Mouse (Mus musculus) stomach, embryonic 16.5 days (tissue): ENCODE results near the gene Agap2. TPM values are rescaled to one million over a fixed set of nuclear protein-coding genes. Genes with fewer than 3 reads are reported as not detected.
A peak's percentile ranks its signal among the peaks of the same experiment; 100 is the strongest.

Experiments
- ATAC-seq: fragments of 200-750 bp; cut with Nextera tagmentation; 2 replicates; pipeline ENCODE4 v1.8.0; 2017; ENCODE audit warnings: moderate number of reproducible peaks, moderate TSS enrichment; ENCODE audit not compliant: insufficient read depth, low FRiP score
- H3K27ac ChIP-seq: fragments of 300-500 bp; sonication (generic); 2 replicates; pipeline ENCODE4 v1.5.1; 2014; ENCODE audit warnings: low read length
- H3K27me3 ChIP-seq: fragments of 300-500 bp; sonication (generic); 2 replicates; pipeline ENCODE4 v1.6.1; 2014; ENCODE audit warnings: low read length, control low read depth, mixed read lengths; ENCODE audit not compliant: control insufficient read depth, insufficient read depth
- H3K36me3 ChIP-seq: fragments of 300-500 bp; sonication (generic); 2 replicates; pipeline ENCODE4 v1.6.1; 2014; ENCODE audit warnings: low read length; ENCODE audit not compliant: control insufficient read depth, insufficient read depth
- H3K4me1 ChIP-seq: fragments of 300-500 bp; sonication (generic); 2 replicates; pipeline ENCODE4 v1.6.1; 2014; ENCODE audit warnings: low read length, control low read depth, mixed read lengths; ENCODE audit not compliant: control insufficient read depth, insufficient read depth
- H3K4me2 ChIP-seq: fragments of 300-500 bp; sonication (generic); 2 replicates; pipeline ENCODE4 v1.6.1; 2014; ENCODE audit warnings: low read depth, low read length, mixed read lengths
- H3K4me3 ChIP-seq: fragments of 300-500 bp; sonication (generic); replicated peaks from 2 replicates; pipeline ENCODE4 v1.5.1; 2014; ENCODE audit warnings: mild to moderate bottlenecking, low read length
- H3K9ac ChIP-seq: fragments of 300-500 bp; sonication (generic); 2 replicates; pipeline ENCODE4 v1.6.1; 2014; ENCODE audit warnings: low read length
- H3K9me3 ChIP-seq: fragments of 300-500 bp; sonication (generic); replicated peaks from 2 replicates; pipeline ENCODE4 v1.6.1; 2016; ENCODE audit warnings: low read length, control low read depth; ENCODE audit not compliant: control insufficient read depth
- WGBS: fragments of 180-500 bp; shearing (Covaris S2); extraction: QIAGEN DNeasy Blood & Tissue Kit; methylation state at CpG from one replicate; pipeline ENCODE4 v1.1.7; 2014; 5-methylcytosine and 5-hydroxymethylcytosine counted together
- polyA plus RNA-seq: library from polyadenylated mRNA; unstranded; fragments of >200 nt; fragmentation: Nextera tagmentation; extraction: Ambion mirVana; gene quantifications from 2 replicates; pipeline ENCODE4 v1.2.1, GENCODE M21; 2015

The Agap2 gene
- polyA plus RNA-seq, 1 experiment from 2014 or later, result 0.62 TPM

DNA sequence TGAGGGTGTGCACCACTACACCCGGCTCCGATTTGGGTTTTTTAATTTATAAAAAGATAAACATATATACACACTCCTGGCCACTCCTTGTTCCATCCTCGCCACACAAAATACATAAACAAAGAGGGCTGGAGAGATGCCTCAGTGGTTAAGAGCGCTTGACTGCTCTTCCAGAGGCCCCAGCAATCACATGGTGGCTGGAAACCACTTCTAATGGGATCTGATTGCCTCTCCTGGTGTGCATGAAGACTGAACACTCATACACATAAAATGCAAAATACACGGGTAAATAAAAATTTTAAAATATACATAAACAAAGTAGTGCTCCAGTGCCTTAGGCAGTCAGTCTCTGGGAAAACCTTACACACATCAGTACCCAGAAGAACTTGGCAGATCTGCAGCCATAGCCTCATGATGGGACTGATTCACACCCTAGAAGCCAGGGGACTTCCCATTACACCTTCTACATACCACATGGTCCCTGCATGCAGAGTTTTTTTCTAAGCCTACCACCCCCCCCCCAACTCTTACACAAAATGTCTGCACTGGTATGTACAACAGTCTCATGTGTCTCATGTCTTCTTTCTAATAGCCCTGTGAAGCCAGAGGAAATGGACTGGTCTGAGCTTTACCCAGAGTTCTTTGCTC is 32.5 kb upstream of the Agap2 start:
- Histone ChIP-seq H3K36me3 (0 out of 2 replicates have a peak, but pooled peaks cover 2% of the 10 kb centered on the region), H3K4me2 (peak overlapping the region; percentile 98), H3K4me1 (peaks cover 7% of the 10 kb centered on the region; the same call in 1 of the 2 replicates), H3K27me3 (peaks cover 2% of the 10 kb centered on the region), H3K4me3 (peak overlapping the region; percentile 92), H3K27ac (no peak overlapping the region), H3K9ac (peak overlapping the region; percentile 85), H3K9me3 (no peaks in the 10 kb centered on the region)
- ATAC-seq, result no peak
- WGBS, result 15% methylated on average over 5 of the region's 5 CpGs

DNA sequence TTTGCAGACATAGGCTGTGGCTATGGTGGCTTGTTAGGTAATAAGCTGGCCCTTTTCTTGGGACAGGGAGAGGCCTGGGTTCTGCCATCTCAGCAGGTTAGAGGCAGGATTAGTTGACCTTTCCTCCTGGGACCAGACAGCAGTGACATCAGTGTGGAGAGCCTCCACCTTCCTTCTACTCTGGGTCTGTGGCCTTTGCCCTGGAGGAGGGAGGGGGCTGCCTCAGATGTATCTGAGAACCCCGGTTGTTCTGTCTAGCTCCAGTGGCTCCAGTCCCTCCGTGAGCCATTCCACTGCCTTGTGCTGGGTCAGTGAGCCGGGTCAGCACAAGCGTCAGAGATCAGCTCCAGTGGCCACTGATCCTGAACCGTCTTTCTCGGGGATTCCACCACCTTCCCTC is 31.9 kb upstream of the Agap2 start:
- Histone ChIP-seq H3K36me3 (0 out of 2 replicates have a peak, but pooled peaks cover 2% of the 10 kb centered on the region), H3K9me3 (no peaks in the 10 kb centered on the region), H3K27ac (no peak overlapping the region), H3K9ac (no peak overlapping the region), H3K4me3 (no peak overlapping the region), H3K4me2 (no peak overlapping the region), H3K4me1 (peaks cover 7% of the 10 kb centered on the region; the same call in 1 of the 2 replicates), H3K27me3 (peaks cover 8% of the 10 kb centered on the region)
- WGBS, result 88% methylated on average over 6 of the region's 6 CpGs
- ATAC-seq, result no peak

DNA sequence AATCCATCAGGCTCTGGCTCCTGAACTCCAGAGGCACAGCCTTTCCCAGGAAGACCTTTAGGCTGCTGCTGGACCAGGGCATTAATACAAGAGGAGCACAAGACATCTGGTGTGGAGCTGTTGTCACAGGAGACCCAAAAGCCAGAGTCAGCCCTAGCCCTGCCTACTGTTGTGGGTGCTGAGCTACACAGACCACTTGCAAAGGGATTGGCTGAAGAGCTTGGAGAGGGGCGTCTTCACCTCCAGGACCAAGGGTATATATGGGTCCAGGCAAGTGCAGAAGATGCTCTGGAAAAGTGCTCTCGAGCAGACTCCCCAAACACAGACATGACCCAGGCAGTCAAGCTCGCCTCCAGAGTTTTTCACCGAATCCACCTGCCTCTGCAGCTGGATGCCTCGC is 27.1 kb upstream of the Agap2 start, which contains the start of gene Cyp27b1:
TSS of gene Cyp27b1 (plus strand) at position 297 of the 400 bp plus-strand sequence.
- Histone ChIP-seq H3K4me2 (peak within 1 kb of the TSS; percentile 51), H3K36me3 (0 out of 2 replicates have a peak, but pooled peaks cover 2% of the 10 kb centered on the region), H3K9me3 (no peaks in the 10 kb centered on the region), H3K27me3 (peaks cover 45% of the 10 kb centered on the region), H3K4me1 (peaks cover 12% of the 10 kb centered on the region), H3K9ac (peak within 1 kb of the TSS; percentile 43), H3K27ac (no peak within 1 kb of the TSS), H3K4me3 (peak within 1 kb of the TSS; percentile 31)
- WGBS, result 30% methylated on average over 5 of the region's 5 CpGs
- ATAC-seq, result no peak

DNA sequence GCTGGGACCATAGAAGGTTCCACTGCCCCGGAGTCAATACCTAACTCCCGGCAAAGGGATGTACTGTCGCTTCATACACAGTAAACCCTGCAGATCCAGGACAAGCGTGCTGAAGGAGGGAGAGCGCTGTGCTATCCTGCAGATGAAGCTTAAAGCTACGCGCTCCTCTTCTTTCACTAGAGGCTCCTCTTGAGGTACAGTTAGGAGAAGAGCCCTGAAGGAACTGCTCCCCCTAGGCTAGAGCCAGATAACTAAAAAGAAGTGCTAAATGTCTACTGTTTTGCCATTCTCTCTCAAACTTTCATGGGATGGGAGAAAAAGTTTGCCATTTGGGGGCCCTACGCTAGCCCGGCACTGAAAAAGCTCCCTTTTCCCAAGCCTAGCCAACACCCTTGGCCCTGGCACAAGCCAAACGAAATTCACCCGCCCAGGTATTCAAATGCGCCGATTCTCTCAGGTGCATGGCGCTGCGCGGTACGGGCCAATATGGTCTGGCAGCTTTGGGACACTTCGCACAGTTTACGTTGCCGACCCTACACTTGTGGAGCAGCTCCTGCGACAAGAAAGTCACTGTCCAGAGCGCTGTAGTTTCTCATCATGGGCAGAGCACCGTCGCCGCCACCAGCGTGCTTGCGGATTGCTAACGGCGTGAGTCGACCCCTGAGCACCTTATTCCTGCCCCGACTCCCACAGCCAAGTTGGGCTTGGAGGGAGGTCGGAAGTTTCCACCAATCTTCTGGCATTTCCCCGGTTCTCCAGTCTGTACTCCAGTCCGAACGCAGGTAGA is 26.3 kb upstream of the Agap2 start:
- H3K4me1 ChIP-seq, result peaks cover 11% of the 10 kb centered on the region
- peak overlapping the region; percentile 31 for H3K4me3 ChIP-seq
- H3K36me3 ChIP-seq, result 0 out of 2 replicates have a peak, but pooled peaks cover 2% of the 10 kb centered on the region
- no peak for ATAC-seq
- H3K4me2 ChIP-seq, result peak overlapping the region; percentile 51
- no peak overlapping the region for H3K27ac ChIP-seq
- peak overlapping the region; percentile 43 for H3K9ac ChIP-seq
- peaks cover 45% of the 10 kb centered on the region for H3K27me3 ChIP-seq
- 5% methylated on average over 35 of the region's 35 CpGs for WGBS
- H3K9me3 ChIP-seq, result no peaks in the 10 kb centered on the region

DNA sequence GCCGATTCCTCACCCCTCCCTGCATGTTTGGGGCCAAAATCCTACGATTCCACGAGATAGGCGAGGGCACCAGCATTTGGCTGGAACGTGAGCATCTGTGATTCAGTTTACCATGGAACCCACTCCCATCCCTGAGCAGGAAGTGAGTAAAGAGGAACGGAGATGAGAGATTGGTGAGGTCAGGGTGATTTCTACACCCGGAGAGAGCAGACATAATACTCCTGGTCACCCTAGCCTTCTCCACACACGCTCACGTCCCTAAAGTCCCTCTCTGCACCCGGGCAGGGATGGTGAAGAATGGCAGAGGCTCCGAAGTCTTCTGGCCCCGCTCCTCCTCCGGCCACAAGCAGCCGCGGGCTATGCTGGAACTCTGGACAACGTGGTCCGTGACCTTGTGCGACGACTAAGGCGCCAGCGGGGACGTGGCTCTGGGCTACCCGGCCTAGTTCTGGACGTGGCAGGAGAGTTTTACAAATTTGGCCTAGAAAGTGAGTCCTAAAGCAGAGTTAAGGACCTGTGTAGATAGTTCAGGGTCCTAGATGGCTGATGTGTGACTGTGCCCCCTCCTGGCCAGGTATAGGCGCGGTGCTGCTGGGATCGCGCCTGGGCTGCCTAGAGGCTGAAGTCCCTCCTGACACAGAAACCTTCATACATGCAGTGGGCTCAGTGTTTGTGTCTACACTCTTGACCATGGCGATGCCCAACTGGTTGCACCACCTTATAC is 25.5 kb upstream of the Agap2 start:
- ATAC-seq, result peak; percentile 51; the same call in 1 of the 2 replicates
- WGBS, result 3% methylated on average over 29 of the region's 29 CpGs
- peak overlapping the region; percentile 31 for H3K4me3 ChIP-seq
- peaks cover 11% of the 10 kb centered on the region for H3K4me1 ChIP-seq
- no peak overlapping the region for H3K27ac ChIP-seq
- H3K36me3 ChIP-seq, result 0 out of 2 replicates have a peak, but pooled peaks cover 2% of the 10 kb centered on the region
- peaks cover 45% of the 10 kb centered on the region for H3K27me3 ChIP-seq
- H3K9ac ChIP-seq, result peak overlapping the region; percentile 43
- peak overlapping the region; percentile 51 for H3K4me2 ChIP-seq
- H3K9me3 ChIP-seq, result no peaks in the 10 kb centered on the region

DNA sequence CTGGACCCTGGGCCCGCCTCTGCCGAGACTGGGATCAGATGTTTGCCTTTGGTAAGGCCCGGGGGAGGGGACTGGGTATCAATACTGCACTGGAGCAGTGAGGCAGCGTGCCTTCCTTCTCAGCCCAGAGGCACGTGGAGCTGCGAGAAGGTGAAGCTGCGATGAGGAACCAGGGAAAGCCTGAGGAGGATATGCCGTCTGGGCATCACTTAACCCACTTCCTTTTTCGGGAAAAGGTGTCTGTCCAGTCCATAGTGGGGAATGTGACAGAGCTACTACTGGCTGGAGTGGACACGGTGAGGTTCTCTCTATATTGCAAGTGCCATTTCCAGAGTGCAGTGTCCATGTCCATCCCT is 25.0 kb upstream of the Agap2 start:
- Histone ChIP-seq H3K36me3 (no peaks in the 10 kb centered on the region), H3K27ac (no peak overlapping the region), H3K4me3 (0 out of 2 replicates have a peak overlapping the region, but pooled peaks have one; percentile 31), H3K9me3 (no peaks in the 10 kb centered on the region), H3K4me2 (peak overlapping the region; percentile 51), H3K4me1 (peaks cover 11% of the 10 kb centered on the region), H3K27me3 (peaks cover 45% of the 10 kb centered on the region), H3K9ac (no peak overlapping the region)
- WGBS, result 17% methylated on average over 10 of the region's 10 CpGs
- no peak for ATAC-seq

DNA sequence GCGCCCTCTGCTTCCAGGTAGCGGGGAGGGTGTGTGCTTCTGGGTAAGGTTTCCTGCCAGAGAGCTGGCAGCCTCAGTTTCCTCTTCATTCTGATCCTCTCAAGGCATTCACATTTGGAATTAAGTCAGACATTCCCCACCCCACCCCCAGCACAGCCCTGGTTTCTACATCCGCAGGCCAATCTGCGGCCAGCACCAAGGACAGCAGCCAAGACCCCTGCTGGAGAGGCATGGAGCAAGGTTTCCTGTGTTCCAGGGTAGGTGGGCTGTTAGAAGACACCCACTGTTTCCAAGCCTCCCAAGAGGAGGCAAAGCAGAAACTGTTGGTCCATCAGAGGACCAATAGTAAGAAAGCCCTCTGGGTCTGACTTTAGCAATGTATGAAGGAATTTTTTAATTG is 20.4 kb upstream of the Agap2 start:
- Histone ChIP-seq H3K4me3 (no peak overlapping the region), H3K27ac (no peak overlapping the region), H3K9ac (no peak overlapping the region), H3K4me2 (no peak overlapping the region), H3K27me3 (peaks cover 24% of the 10 kb centered on the region), H3K4me1 (peaks cover 14% of the 10 kb centered on the region), H3K36me3 (peaks cover 5% of the 10 kb centered on the region; the same call in 1 of the 2 replicates), H3K9me3 (no peaks in the 10 kb centered on the region)
- no peak for ATAC-seq
- 65% methylated on average over 4 of the region's 4 CpGs for WGBS

DNA sequence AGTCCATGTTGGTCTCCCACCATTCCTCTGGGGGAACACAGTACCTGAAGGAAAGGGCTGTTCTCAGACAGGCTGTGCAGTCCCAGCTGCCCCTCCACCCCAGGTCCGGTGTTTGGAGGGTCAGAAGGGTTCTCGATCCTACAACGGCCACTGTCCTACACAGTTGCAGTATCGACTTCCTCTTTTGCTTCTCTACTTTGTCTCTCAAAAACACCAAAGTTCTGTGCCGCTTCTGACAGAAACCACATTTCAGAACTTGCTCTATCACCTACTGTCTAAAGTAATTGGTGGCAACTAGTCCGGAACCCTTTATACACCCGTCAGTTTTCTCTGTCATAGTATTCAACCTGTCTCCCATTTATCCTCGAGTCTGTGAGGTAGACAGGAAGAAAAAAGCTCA is 19.7 kb upstream of the Agap2 start:
- Histone ChIP-seq H3K4me1 (peaks cover 13% of the 10 kb centered on the region), H3K9me3 (no peaks in the 10 kb centered on the region), H3K27ac (no peak overlapping the region), H3K36me3 (peaks cover 5% of the 10 kb centered on the region; the same call in 1 of the 2 replicates), H3K4me2 (no peak overlapping the region), H3K4me3 (no peak overlapping the region), H3K27me3 (peaks cover 16% of the 10 kb centered on the region), H3K9ac (no peak overlapping the region)
- 80% methylated on average over 8 of the region's 8 CpGs for WGBS
- ATAC-seq, result no peak
